Mouse (Mus musculus): ENCODE data around the gene Tshz2. TPM values are rescaled to one million over a fixed set of nuclear protein-coding genes. Genes with fewer than 3 reads are reported as not detected.

The Tshz2 gene
- polyA plus RNA-seq, 1 experiment from 2014 or later = 1.3 TPM

DNA sequence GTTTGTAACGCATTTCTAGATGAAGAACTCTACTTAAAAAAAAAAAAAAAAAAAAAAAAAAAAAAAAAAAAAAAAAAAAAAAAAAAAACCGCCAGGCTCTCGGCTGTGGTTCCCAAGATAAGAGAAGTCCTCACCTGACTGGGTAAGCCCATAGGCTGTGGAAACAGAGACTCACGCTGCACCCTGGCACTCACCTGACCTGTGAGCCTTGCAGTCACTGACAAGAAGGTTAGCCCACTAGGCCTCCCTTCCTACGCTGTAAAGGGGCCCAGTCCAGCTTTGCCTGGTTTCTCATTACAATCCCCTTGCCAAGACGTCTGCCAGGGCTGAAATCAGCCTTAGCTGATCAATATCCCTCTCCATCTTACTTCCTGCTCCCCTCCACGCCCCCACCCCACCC lies 46.5 kb downstream of the Tshz2 start:
- H3K9ac ChIP-seq (ENCODE audit: low read length) = no peak overlapping the region
- no peak overlapping the region for H3K27ac ChIP-seq (ENCODE audit: low read depth, low read length)
- DNase-seq (ENCODE audit: low spot score, missing footprints) (no peak), ATAC-seq (ENCODE audit: low FRiP score) (no peak)
- no peak overlapping the region for H3K4me2 ChIP-seq
- H3K36me3 ChIP-seq (ENCODE audit: control insufficient read depth, insufficient read depth, low read length) = no peaks in the 10 kb centered on the region
- H3K9me3 ChIP-seq (ENCODE audit: control insufficient read depth, low read length) = no peaks in the 10 kb centered on the region
- no peak overlapping the region for H3K4me3 ChIP-seq (ENCODE audit: low read depth, low read length)
- H3K4me1 ChIP-seq (ENCODE audit: control insufficient read depth, insufficient read depth, low read length) = peaks cover 6% of the 10 kb centered on the region; the same call in 1 of the 2 replicates
- 73% methylated on average over 7 of the region's 7 CpGs for WGBS
- no peaks in the 10 kb centered on the region for H3K27me3 ChIP-seq (ENCODE audit: control insufficient read depth, insufficient read depth, low read length)

GRCm38 (mm10) chr2:169679951-169680350 lies 47.1 kb downstream of the Tshz2 start:
- Histone ChIP-seq H3K4me2 (no peak overlapping the region), H3K36me3 (ENCODE audit: control insufficient read depth, insufficient read depth, low read length) (no peaks in the 10 kb centered on the region), H3K27ac (ENCODE audit: low read depth, low read length) (no peak overlapping the region), H3K4me1 (ENCODE audit: control insufficient read depth, insufficient read depth, low read length) (peaks cover 6% of the 10 kb centered on the region; the same call in 1 of the 2 replicates), H3K27me3 (ENCODE audit: control insufficient read depth, insufficient read depth, low read length) (no peaks in the 10 kb centered on the region), H3K4me3 (ENCODE audit: low read depth, low read length) (no peak overlapping the region), H3K9me3 (ENCODE audit: control insufficient read depth, low read length) (no peaks in the 10 kb centered on the region), H3K9ac (ENCODE audit: low read length) (no peak overlapping the region)
- WGBS = 42% methylated on average over 5 of the region's 5 CpGs
- no peak for ATAC-seq (ENCODE audit: low FRiP score)
- peak; percentile 68 for DNase-seq (ENCODE audit: low spot score, missing footprints)

DNA sequence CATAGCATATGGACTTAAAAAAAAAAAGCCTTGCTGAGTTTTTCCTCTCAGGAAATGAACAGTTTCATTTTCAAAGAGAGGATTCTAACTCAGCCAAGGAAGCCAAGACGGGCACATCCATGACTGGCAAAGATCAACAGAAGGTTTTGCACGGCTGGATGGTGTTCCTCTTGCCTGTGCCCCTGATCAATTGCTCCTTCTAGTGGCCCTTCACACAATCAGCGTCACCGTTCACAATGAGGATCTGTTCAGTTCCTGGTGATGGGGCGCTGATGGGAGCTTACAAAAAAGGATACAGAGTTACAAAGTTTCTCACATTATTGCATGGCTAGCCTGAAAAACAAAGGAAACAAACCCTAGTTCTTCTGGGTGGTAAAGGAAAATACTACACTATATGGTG lies 52.4 kb downstream of the Tshz2 start:
- no peaks in the 10 kb centered on the region for H3K9me3 ChIP-seq (ENCODE audit: control insufficient read depth, low read length)
- ATAC-seq (ENCODE audit: low FRiP score) = no peak
- no peak overlapping the region for H3K9ac ChIP-seq (ENCODE audit: low read length)
- H3K36me3 ChIP-seq (ENCODE audit: control insufficient read depth, insufficient read depth, low read length) = no peaks in the 10 kb centered on the region
- no peak overlapping the region for H3K4me3 ChIP-seq (ENCODE audit: low read depth, low read length)
- 0 out of 2 replicates have a peak, but pooled peaks cover 2% of the 10 kb centered on the region for H3K4me1 ChIP-seq (ENCODE audit: control insufficient read depth, insufficient read depth, low read length)
- H3K27me3 ChIP-seq (ENCODE audit: control insufficient read depth, insufficient read depth, low read length) = no peaks in the 10 kb centered on the region
- WGBS = 67% methylated on average over 5 of the region's 5 CpGs
- no peak overlapping the region for H3K4me2 ChIP-seq
- H3K27ac ChIP-seq (ENCODE audit: low read depth, low read length) = no peak overlapping the region
- DNase-seq (ENCODE audit: low spot score, missing footprints) = peak; percentile 44

GRCm38 (mm10) chr2:169685747-169686146 lies 52.9 kb downstream of the Tshz2 start:
- Histone ChIP-seq H3K4me2 (no peak overlapping the region), H3K36me3 (ENCODE audit: control insufficient read depth, insufficient read depth, low read length) (no peaks in the 10 kb centered on the region), H3K9me3 (ENCODE audit: control insufficient read depth, low read length) (no peaks in the 10 kb centered on the region), H3K9ac (ENCODE audit: low read length) (no peak overlapping the region), H3K4me3 (ENCODE audit: low read depth, low read length) (no peak overlapping the region), H3K27ac (ENCODE audit: low read depth, low read length) (no peak overlapping the region), H3K27me3 (ENCODE audit: control insufficient read depth, insufficient read depth, low read length) (no peaks in the 10 kb centered on the region), H3K4me1 (ENCODE audit: control insufficient read depth, insufficient read depth, low read length) (no peaks in the 10 kb centered on the region)
- DNase-seq (ENCODE audit: low spot score, missing footprints) (peak; percentile 45), ATAC-seq (ENCODE audit: low FRiP score) (no peak)
- 91% methylated on average over 7 of the region's 7 CpGs for WGBS

- no peaks in the 10 kb centered on the region for H3K27me3 ChIP-seq (ENCODE audit: control insufficient read depth, insufficient read depth, low read length)
- DNase-seq (ENCODE audit: low spot score, missing footprints) = peak; percentile 35
- no peaks in the 10 kb centered on the region for H3K9me3 ChIP-seq (ENCODE audit: control insufficient read depth, low read length)
- H3K27ac ChIP-seq (ENCODE audit: low read depth, low read length) = no peak overlapping the region
- H3K4me1 ChIP-seq (ENCODE audit: control insufficient read depth, insufficient read depth, low read length) = no peaks in the 10 kb centered on the region
- H3K4me2 ChIP-seq = no peak overlapping the region
- no peak overlapping the region for H3K4me3 ChIP-seq (ENCODE audit: low read depth, low read length)
- no peaks in the 10 kb centered on the region for H3K36me3 ChIP-seq (ENCODE audit: control insufficient read depth, insufficient read depth, low read length)
- ATAC-seq (ENCODE audit: low FRiP score) = no peak
- H3K9ac ChIP-seq (ENCODE audit: low read length) = no peak overlapping the region
- 83% methylated on average over 12 of the region's 12 CpGs for WGBS
These were observed 54.1 kb downstream of the Tshz2 start for GRCm38 (mm10) chr2:169686697-169687430.

- ATAC-seq (ENCODE audit: low FRiP score) (no peak), DNase-seq (ENCODE audit: low spot score, missing footprints) (peak; percentile 4)
- H3K27me3 ChIP-seq (ENCODE audit: control insufficient read depth, insufficient read depth, low read length) = no peaks in the 10 kb centered on the region
- H3K36me3 ChIP-seq (ENCODE audit: control insufficient read depth, insufficient read depth, low read length) = no peaks in the 10 kb centered on the region
- H3K4me2 ChIP-seq = no peak overlapping the region
- H3K4me3 ChIP-seq (ENCODE audit: low read depth, low read length) = no peak overlapping the region
- no peak overlapping the region for H3K27ac ChIP-seq (ENCODE audit: low read depth, low read length)
- no peak overlapping the region for H3K9ac ChIP-seq (ENCODE audit: low read length)
- no peaks in the 10 kb centered on the region for H3K4me1 ChIP-seq (ENCODE audit: control insufficient read depth, insufficient read depth, low read length)
- WGBS = 79% methylated on average over 2 of the region's 2 CpGs
- H3K9me3 ChIP-seq (ENCODE audit: control insufficient read depth, low read length) = no peaks in the 10 kb centered on the region
These were observed 57.2 kb downstream of the Tshz2 start for GRCm38 (mm10) chr2:169690054-169690453.

- DNase-seq (ENCODE audit: low spot score, missing footprints) (no peak), ATAC-seq (ENCODE audit: low FRiP score) (no peak)
- Histone ChIP-seq H3K36me3 (ENCODE audit: control insufficient read depth, insufficient read depth, low read length) (no peaks in the 10 kb centered on the region), H3K4me3 (ENCODE audit: low read depth, low read length) (no peak overlapping the region), H3K4me1 (ENCODE audit: control insufficient read depth, insufficient read depth, low read length) (no peaks in the 10 kb centered on the region), H3K4me2 (no peak overlapping the region), H3K9ac (ENCODE audit: low read length) (no peak overlapping the region), H3K27me3 (ENCODE audit: control insufficient read depth, insufficient read depth, low read length) (no peaks in the 10 kb centered on the region), H3K27ac (ENCODE audit: low read depth, low read length) (no peak overlapping the region), H3K9me3 (ENCODE audit: control insufficient read depth, low read length) (no peaks in the 10 kb centered on the region)
- WGBS = 89% methylated on average over 9 of the region's 9 CpGs
These were observed 61.7 kb downstream of the Tshz2 start for GRCm38 (mm10) chr2:169694494-169694893.

DNA sequence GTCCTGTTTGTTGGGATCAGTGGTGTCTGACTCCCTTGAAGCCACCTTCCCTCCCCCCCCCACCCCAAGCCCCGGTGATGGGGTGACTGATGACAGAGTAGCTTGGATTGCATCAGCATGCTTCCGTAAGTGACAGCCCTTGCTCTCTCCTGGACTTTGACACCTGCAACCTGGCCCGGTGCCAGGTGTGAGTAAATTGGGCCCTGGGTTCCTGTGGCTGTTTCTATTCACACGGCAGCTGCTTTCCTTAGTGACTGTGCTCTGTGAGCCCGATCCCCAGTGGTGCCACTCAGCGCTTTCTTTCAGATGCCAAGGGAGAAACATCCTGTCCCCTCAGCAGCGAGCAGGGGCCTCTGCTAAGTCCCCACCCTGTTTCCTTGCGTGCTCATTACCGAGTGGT lies 62.2 kb downstream of the Tshz2 start:
- no peak for ATAC-seq (ENCODE audit: low FRiP score)

GRCm38 (mm10) chr2:169699141-169699540 lies 66.3 kb downstream of the Tshz2 start:
- no peaks in the 10 kb centered on the region for H3K27me3 ChIP-seq (ENCODE audit: control insufficient read depth, insufficient read depth, low read length)
- no peak overlapping the region for H3K4me3 ChIP-seq (ENCODE audit: low read depth, low read length)
- H3K4me1 ChIP-seq (ENCODE audit: control insufficient read depth, insufficient read depth, low read length) = no peaks in the 10 kb centered on the region
- H3K4me2 ChIP-seq = no peak overlapping the region
- no peak overlapping the region for H3K27ac ChIP-seq (ENCODE audit: low read depth, low read length)
- ATAC-seq (ENCODE audit: low FRiP score) (no peak), DNase-seq (ENCODE audit: low spot score, missing footprints) (peak; percentile 41)
- no peaks in the 10 kb centered on the region for H3K9me3 ChIP-seq (ENCODE audit: control insufficient read depth, low read length)
- H3K36me3 ChIP-seq (ENCODE audit: control insufficient read depth, insufficient read depth, low read length) = no peaks in the 10 kb centered on the region
- H3K9ac ChIP-seq (ENCODE audit: low read length) = no peak overlapping the region
- 87% methylated on average over 5 of the region's 5 CpGs for WGBS

More for the DNA sequence above, 62.2 kb downstream of the Tshz2 start:
- DNase-seq (ENCODE audit: low spot score, missing footprints) = peak; percentile 19
- H3K36me3 ChIP-seq (ENCODE audit: control insufficient read depth, insufficient read depth, low read length) = no peaks in the 10 kb centered on the region
- no peak overlapping the region for H3K27ac ChIP-seq (ENCODE audit: low read depth, low read length)
- H3K27me3 ChIP-seq (ENCODE audit: control insufficient read depth, insufficient read depth, low read length) = no peaks in the 10 kb centered on the region
- 85% methylated on average over 9 of the region's 9 CpGs for WGBS
- no peak overlapping the region for H3K4me2 ChIP-seq
- no peak overlapping the region for H3K4me3 ChIP-seq (ENCODE audit: low read depth, low read length)
- no peaks in the 10 kb centered on the region for H3K4me1 ChIP-seq (ENCODE audit: control insufficient read depth, insufficient read depth, low read length)
- no peak overlapping the region for H3K9ac ChIP-seq (ENCODE audit: low read length)
- no peaks in the 10 kb centered on the region for H3K9me3 ChIP-seq (ENCODE audit: control insufficient read depth, low read length)

Data from midbrain, embryonic 11.5 days (tissue).